Mouse (Mus musculus) stomach, postnatal 0 days (tissue): ENCODE data around the gene Gm47791. TPM values are rescaled to one million over a fixed set of nuclear protein-coding genes. Genes with fewer than 3 reads are reported as not detected.

ENCODE experiments used
- ATAC-seq: fragments of 200-750 bp; cut with Nextera tagmentation; 2 replicates; pipeline ENCODE4 v1.8.0; 2017; ENCODE audit not compliant: low FRiP score, low TSS enrichment
- DNase-seq: peaks from one replicate; pipeline ENCODE4 v3.0.0-alpha.2; 2016; ENCODE audit warnings: low spot score
- H3K27ac ChIP-seq: fragments of 300-500 bp; sonication (generic); replicated peaks from 2 replicates; pipeline ENCODE4 v1.5.1; 2014; ENCODE audit warnings: mild to moderate bottlenecking, control low read depth
- H3K27me3 ChIP-seq: fragments of 300-500 bp; sonication (generic); 2 replicates; pipeline ENCODE4 v1.6.1; 2014; ENCODE audit warnings: low read length; ENCODE audit not compliant: control insufficient read depth, insufficient read depth
- H3K36me3 ChIP-seq: fragments of 300-500 bp; sonication (generic); 2 replicates; pipeline ENCODE4 v1.6.1; 2014; ENCODE audit warnings: low read length, mixed read lengths; ENCODE audit not compliant: control insufficient read depth, insufficient read depth
- H3K4me1 ChIP-seq: fragments of 300-500 bp; sonication (generic); replicated peaks from 2 replicates; pipeline ENCODE4 v1.6.1; 2014; ENCODE audit warnings: antibody characterized with exemption; ENCODE audit not compliant: control insufficient read depth, insufficient read depth
- H3K4me2 ChIP-seq: fragments of 300-500 bp; sonication (generic); replicated peaks from 2 replicates; pipeline ENCODE4 v1.6.1; 2014; ENCODE audit warnings: low read depth, mild to moderate bottlenecking, control low read depth, moderate library complexity
- H3K4me3 ChIP-seq: fragments of 300-500 bp; sonication (generic); 2 replicates; pipeline ENCODE4 v1.5.1; 2014; ENCODE audit warnings: low read depth, low read length, control low read depth
- H3K9ac ChIP-seq: fragments of 300-500 bp; sonication (generic); 2 replicates; pipeline ENCODE4 v1.6.1; 2014; ENCODE audit warnings: mild to moderate bottlenecking, low read length, control low read depth, mixed read lengths
- H3K9me3 ChIP-seq: fragments of 300-500 bp; sonication (generic); 2 replicates; pipeline ENCODE4 v1.6.1; 2016; ENCODE audit warnings: low read length; ENCODE audit not compliant: control insufficient read depth
- CTCF ChIP-seq: IDR thresholded peaks from 2 replicates; pipeline ENCODE4 v1.5.1; 2016; ENCODE audit warnings: antibody characterized with exemption, low read depth, mild to moderate bottlenecking, moderate library complexity
- EP300 ChIP-seq: optimal IDR thresholded peaks from 2 replicates; pipeline ENCODE3; 2016; ENCODE audit warnings: antibody characterized with exemption
- WGBS: fragments of 180-500 bp; shearing (Covaris S2); extraction: QIAGEN DNeasy Blood & Tissue Kit; methylation state at CpG from one replicate; pipeline ENCODE4 v1.1.7; 2014; 5-methylcytosine and 5-hydroxymethylcytosine counted together
- polyA plus RNA-seq: library from polyadenylated mRNA; unstranded; fragments of >200 nt; fragmentation: Nextera tagmentation; extraction: Ambion mirVana; gene quantifications from 2 replicates; pipeline ENCODE4 v1.2.1, GENCODE M21; 2015

Gm47791 gene
- polyA plus RNA-seq, 1 experiment from 2014 or later: not detected

DNA sequence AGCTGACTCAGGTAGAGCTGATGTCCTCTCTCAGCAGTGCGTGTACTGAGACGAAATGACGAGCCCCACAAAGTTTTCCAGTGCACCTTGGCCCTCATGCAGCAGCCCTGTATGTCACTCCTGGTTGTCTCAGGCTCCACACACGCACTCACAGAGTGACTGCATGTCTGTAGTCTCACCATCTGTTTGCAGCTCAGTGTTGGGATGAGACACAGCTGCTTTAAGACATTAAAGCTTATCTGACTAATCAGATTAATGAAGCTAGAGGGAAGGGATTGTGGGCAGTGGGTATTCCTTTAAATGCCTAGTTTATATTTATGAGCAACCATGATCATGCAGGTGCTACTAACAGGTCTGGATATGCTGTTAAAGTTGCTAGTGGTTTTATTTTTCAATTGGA is 24.6 kb downstream of the Gm47791 start:
- TF ChIP-seq CTCF (no peak), EP300 (no peak)
- no peak for ATAC-seq
- H3K36me3 ChIP-seq: no peaks in the 10 kb centered on the region; the same call in 1 of the 2 replicates

DNA sequence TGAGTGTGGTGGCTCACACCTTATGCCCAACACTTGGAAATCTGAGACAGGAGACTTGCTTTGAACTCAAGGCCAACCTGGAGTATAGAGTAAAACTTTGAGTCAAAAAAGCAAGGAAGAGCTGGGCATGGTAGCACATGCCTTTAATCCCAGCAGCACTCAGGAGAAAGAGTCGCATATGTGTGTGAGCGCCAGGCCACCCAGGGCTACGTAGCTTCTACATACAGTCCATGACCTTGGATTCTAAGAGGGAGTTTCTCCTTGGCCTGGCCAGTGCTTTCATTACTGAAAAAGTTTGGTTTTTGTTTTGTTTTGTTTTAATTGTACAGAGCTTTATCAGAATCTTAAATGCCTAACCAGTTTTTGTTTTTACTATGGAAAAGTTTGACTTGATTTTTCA is 27.1 kb downstream of the Gm47791 start:
- H3K27ac ChIP-seq: no peak overlapping the region
- no peak overlapping the region for H3K9ac ChIP-seq
- no peak for TF ChIP-seq CTCF
- no peak for TF ChIP-seq EP300
- ATAC-seq (no peak), DNase-seq (no peak)
- WGBS: 67% methylated on average over 3 of the region's 3 CpGs
- H3K4me3 ChIP-seq: no peak overlapping the region
- no peaks in the 10 kb centered on the region for H3K4me1 ChIP-seq
- no peaks in the 10 kb centered on the region; the same call in 1 of the 2 replicates for H3K36me3 ChIP-seq
- no peaks in the 10 kb centered on the region for H3K27me3 ChIP-seq
- no peak overlapping the region for H3K4me2 ChIP-seq
- no peaks in the 10 kb centered on the region for H3K9me3 ChIP-seq

More for the DNA sequence above, 24.6 kb downstream of the Gm47791 start:
- no peaks in the 10 kb centered on the region for H3K4me1 ChIP-seq
- DNase-seq: no peak
- no peak overlapping the region for H3K4me2 ChIP-seq
- H3K4me3 ChIP-seq: no peak overlapping the region
- no peak overlapping the region for H3K27ac ChIP-seq
- no peak overlapping the region for H3K9ac ChIP-seq
- no peaks in the 10 kb centered on the region for H3K9me3 ChIP-seq
- H3K27me3 ChIP-seq: no peaks in the 10 kb centered on the region
- WGBS: 84% methylated on average over 4 of the region's 4 CpGs

DNA sequence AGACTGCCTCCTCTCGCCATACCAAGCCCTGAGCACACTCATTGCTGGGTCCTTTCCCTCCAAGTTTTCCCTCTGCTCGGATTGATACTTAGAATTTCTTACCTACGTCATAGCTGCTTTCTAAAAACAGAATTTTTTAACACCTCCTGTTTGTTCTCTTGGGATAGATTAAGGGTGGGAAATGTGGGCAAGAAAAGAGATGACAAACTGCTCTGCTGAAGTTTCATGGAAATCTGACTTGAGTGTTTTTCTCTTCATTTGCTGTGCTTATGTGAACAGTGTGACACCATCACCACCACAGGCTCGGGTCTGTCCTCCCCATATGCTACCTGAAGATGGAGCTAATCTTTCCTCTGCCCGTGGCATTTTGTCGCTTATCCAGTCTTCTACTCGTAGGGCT is 29.5 kb downstream of the Gm47791 start:
- DNase-seq: no peak
- ATAC-seq: no peak
- peaks cover 3% of the 10 kb centered on the region; the same call in 1 of the 2 replicates for H3K36me3 ChIP-seq
- no peaks in the 10 kb centered on the region for H3K9me3 ChIP-seq
- no peak overlapping the region for H3K4me3 ChIP-seq
- no peak overlapping the region for H3K27ac ChIP-seq
- 85% methylated on average over 7 of the region's 7 CpGs for WGBS
- no peak overlapping the region for H3K9ac ChIP-seq
- H3K4me1 ChIP-seq: no peaks in the 10 kb centered on the region
- TF ChIP-seq EP300 (no peak), CTCF (no peak)
- H3K4me2 ChIP-seq: no peak overlapping the region
- H3K27me3 ChIP-seq: no peaks in the 10 kb centered on the region

DNA sequence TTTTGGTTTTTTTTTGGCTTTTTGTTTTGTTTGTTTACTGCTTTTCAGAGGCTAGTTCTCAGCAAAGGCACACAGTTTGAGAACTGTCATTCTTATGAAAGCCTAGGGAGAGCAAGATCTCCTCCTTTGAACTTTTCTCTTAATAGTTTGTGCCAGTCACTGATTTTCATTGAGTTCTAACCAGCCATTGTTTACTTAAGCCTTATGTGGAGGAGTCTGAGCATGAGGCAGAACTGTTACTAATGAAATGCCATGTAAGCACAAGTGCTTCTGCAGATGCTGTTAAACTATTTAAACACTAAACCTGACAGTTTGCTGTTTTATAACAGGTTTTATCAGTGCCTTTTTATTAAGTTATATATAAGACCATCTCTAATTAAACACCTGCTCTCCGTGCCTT is 33.0 kb downstream of the Gm47791 start:
- Histone ChIP-seq H3K4me1 (no peaks in the 10 kb centered on the region), H3K9ac (no peak overlapping the region), H3K27me3 (no peaks in the 10 kb centered on the region), H3K4me3 (no peak overlapping the region), H3K9me3 (no peaks in the 10 kb centered on the region), H3K36me3 (peaks cover 12% of the 10 kb centered on the region), H3K27ac (no peak overlapping the region), H3K4me2 (no peak overlapping the region)
- WGBS: 54% methylated on average over 1 of the region's 1 CpGs
- DNase-seq (no peak), ATAC-seq (no peak)
- no peak for TF ChIP-seq CTCF
- no peak for TF ChIP-seq EP300

DNA sequence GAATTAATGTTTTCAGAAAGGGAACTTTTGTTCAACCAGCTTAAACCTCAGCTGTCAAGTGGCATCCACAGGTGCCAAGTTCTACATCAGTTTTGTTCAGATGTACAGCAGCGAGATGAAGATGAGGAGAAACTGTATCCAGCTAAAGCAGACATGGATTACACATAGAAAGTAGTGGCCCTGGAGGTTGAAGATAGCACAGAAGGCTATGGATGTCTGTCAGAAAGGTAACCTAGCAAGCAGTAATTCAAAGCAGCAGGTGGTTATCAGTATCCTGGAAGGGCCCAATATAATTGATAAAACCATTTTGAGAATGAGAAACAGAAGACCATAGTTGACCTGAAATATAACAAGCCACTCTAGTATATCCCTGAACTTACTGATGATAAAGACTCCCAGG is 37.7 kb downstream of the Gm47791 start:
- no peak for TF ChIP-seq CTCF
- TF ChIP-seq EP300: no peak
- Histone ChIP-seq H3K9ac (no peak overlapping the region), H3K4me2 (no peak overlapping the region), H3K9me3 (no peaks in the 10 kb centered on the region), H3K27me3 (no peaks in the 10 kb centered on the region), H3K36me3 (peaks cover 24% of the 10 kb centered on the region), H3K27ac (no peak overlapping the region), H3K4me3 (no peak overlapping the region), H3K4me1 (no peaks in the 10 kb centered on the region)
- no peak for ATAC-seq
- WGBS: 100% methylated on average over 1 of the region's 1 CpGs
- DNase-seq: no peak

DNA sequence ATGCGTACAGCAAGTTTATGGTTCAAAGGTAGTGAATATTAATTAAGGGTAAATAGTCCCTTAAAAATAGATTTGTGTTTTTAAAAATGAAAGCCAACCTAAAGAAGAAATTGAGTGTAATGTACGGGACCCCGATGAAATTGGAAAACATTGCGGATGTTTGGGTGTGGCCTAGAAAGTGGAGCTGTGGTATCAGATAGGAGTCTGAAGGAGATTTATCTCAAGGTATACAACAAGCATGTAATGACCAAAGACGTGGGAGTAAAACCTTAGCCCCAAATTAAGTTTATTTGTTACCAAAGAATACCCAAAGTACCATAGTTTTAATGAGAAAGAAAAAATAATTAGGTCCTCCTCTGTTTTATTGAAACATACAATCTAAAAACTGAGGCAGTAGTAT is 44.6 kb downstream of the Gm47791 start:
- H3K4me2 ChIP-seq: no peak overlapping the region
- TF ChIP-seq CTCF (no peak), EP300 (no peak)
- DNase-seq: no peak
- no peaks in the 10 kb centered on the region for H3K27me3 ChIP-seq
- peaks cover 2% of the 10 kb centered on the region; the same call in 1 of the 2 replicates for H3K4me1 ChIP-seq
- no peaks in the 10 kb centered on the region for H3K9me3 ChIP-seq
- H3K36me3 ChIP-seq: peaks cover 8% of the 10 kb centered on the region
- WGBS: 82% methylated on average over 5 of the region's 5 CpGs
- no peak overlapping the region for H3K4me3 ChIP-seq
- H3K27ac ChIP-seq: no peak overlapping the region
- no peak for ATAC-seq
- no peak overlapping the region for H3K9ac ChIP-seq

DNA sequence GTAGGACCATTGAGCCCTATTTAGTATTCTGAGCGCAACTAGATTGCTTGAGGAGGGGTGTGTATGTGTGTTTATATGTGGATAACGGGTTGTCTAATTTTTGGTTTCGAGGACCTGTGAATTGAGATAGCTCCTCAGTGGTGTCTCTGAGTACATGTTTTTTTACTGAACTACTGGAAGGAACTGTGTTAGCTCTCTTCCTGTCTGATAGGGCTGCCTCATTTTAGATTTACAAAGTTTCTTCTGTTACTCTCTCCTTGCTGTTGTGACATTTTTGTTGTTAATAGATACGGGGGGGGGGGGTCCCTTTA is 45.2 kb downstream of the Gm47791 start:
- Histone ChIP-seq H3K27ac (no peak overlapping the region), H3K27me3 (no peaks in the 10 kb centered on the region), H3K9me3 (no peaks in the 10 kb centered on the region), H3K36me3 (peaks cover 8% of the 10 kb centered on the region), H3K4me1 (peaks cover 2% of the 10 kb centered on the region; the same call in 1 of the 2 replicates), H3K4me3 (peak overlapping the region; percentile 95), H3K9ac (peak overlapping the region; percentile 97), H3K4me2 (peak overlapping the region; percentile 94)
- WGBS: 39% methylated on average over 4 of the region's 4 CpGs
- ATAC-seq (no peak), DNase-seq (no peak)
- TF ChIP-seq EP300: no peak
- TF ChIP-seq CTCF: no peak
